Mouse (Mus musculus) activated CD4-positive, CD25-positive, alpha-beta regulatory T cell, adult 9 weeks (primary cell): ENCODE measurements around the gene Alppl2. TPM values are rescaled to one million over a fixed set of nuclear protein-coding genes. Genes with fewer than 3 reads are reported as not detected.

Experiments used
- polyA plus RNA-seq: library from polyadenylated mRNA; unstranded; fragments of 100-300 nt; shearing (Covaris generic); gene quantifications from one replicate; pipeline ENCODE4 v1.2.1, GENCODE M21; 2017

Alppl2 gene
- not detected for polyA plus RNA-seq

GRCm38 (mm10) chr1:87089828-87090227 is at the start of gene Alppl2:
Gene Alppl2 (minus strand): TSS chr1:87089928.

GRCm38 (mm10) chr1:87124673-87125072 is 34.9 kb upstream of the Alppl2 start, which contains the start of gene Akp3:
Gene Akp3 (plus strand): TSS chr1:87124973.

GRCm38 (mm10) chr1:87101411-87101810 is 11.7 kb upstream of the Alppl2 start, which contains the start of gene Alpi:
Gene Alpi (minus strand): TSS chr1:87101606.

Other genes with a start within 250 kb of the Alppl2 start
- gene Alpi, start 11.7 kb upstream of the Alppl2 start, polyA plus RNA-seq = not detected
- not detected for gene Akp3, start 35.0 kb upstream of the Alppl2 start, polyA plus RNA-seq
- gene Ecel1, start 66.6 kb upstream of the Alppl2 start, polyA plus RNA-seq = 0.45 TPM
- not detected for gene Prss56, start 93.4 kb upstream of the Alppl2 start, polyA plus RNA-seq
- gene Chrnd, start 100.7 kb upstream of the Alppl2 start, polyA plus RNA-seq = not detected
- gene Chrng, start 114.7 kb upstream of the Alppl2 start, polyA plus RNA-seq = not detected
- gene Eif4e2, start 124.0 kb upstream of the Alppl2 start, polyA plus RNA-seq = 139 TPM
- gene Efhd1, start 174.4 kb upstream of the Alppl2 start, polyA plus RNA-seq = not detected
- gene Gigyf2, start 237.1 kb upstream of the Alppl2 start, polyA plus RNA-seq = 69.7 TPM